Mouse (Mus musculus): Measurements from ENCODE around the gene Mbtps1.

The Mbtps1 gene

GRCm38 (mm10) chr8:119557821-119558602, 523 bp downstream of the Mbtps1 start:
- no peak for DNase-seq (ENCODE audit: low spot score)

GRCm38 (mm10) chr8:119557132-119557531, 1.4 kb downstream of the Mbtps1 start:
- no peak for DNase-seq (ENCODE audit: low spot score)

- no peak for DNase-seq (ENCODE audit: low spot score)
Observed at GRCm38 (mm10) chr8:119555861-119556260, 2.7 kb downstream of the Mbtps1 start.

GRCm38 (mm10) chr8:119552967-119553366, 5.6 kb downstream of the Mbtps1 start:
- DNase-seq (ENCODE audit: low spot score) = no peak

- no peak for DNase-seq (ENCODE audit: low spot score)
Observed at GRCm38 (mm10) chr8:119548560-119549113, 9.9 kb downstream of the Mbtps1 start.

- DNase-seq (ENCODE audit: low spot score) = no peak
Observed at GRCm38 (mm10) chr8:119547019-119547691, 11.4 kb downstream of the Mbtps1 start.

GRCm38 (mm10) chr8:119545791-119546190, 12.7 kb downstream of the Mbtps1 start:
- no peak for DNase-seq (ENCODE audit: low spot score)

- no peak for DNase-seq (ENCODE audit: low spot score)
Observed at GRCm38 (mm10) chr8:119545180-119545579, 13.4 kb downstream of the Mbtps1 start.

- no peak for DNase-seq (ENCODE audit: low spot score)
Observed at GRCm38 (mm10) chr8:119544606-119545005, 13.9 kb downstream of the Mbtps1 start.

- DNase-seq (ENCODE audit: low spot score) = no peak
Observed at GRCm38 (mm10) chr8:119531973-119532372, 26.6 kb downstream of the Mbtps1 start.

GRCm38 (mm10) chr8:119531397-119531796, 27.1 kb downstream of the Mbtps1 start:
- DNase-seq (ENCODE audit: low spot score) = no peak

- DNase-seq (ENCODE audit: low spot score) = no peak
Observed at GRCm38 (mm10) chr8:119530937-119531336, 27.6 kb downstream of the Mbtps1 start.

GRCm38 (mm10) chr8:119528762-119529161, 29.8 kb downstream of the Mbtps1 start:
- no peak for DNase-seq (ENCODE audit: low spot score)

- DNase-seq (ENCODE audit: low spot score) = no peak
Observed at GRCm38 (mm10) chr8:119520102-119520501, 38.4 kb downstream of the Mbtps1 start.

- DNase-seq (ENCODE audit: low spot score) = no peak
Observed at GRCm38 (mm10) chr8:119516674-119517073, 41.9 kb downstream of the Mbtps1 start.

GRCm38 (mm10) chr8:119515767-119516166, 42.8 kb downstream of the Mbtps1 start:
- no peak for DNase-seq (ENCODE audit: low spot score)

GRCm38 (mm10) chr8:119514940-119515339, 43.6 kb downstream of the Mbtps1 start:
- DNase-seq (ENCODE audit: low spot score) = no peak

- no peak for DNase-seq (ENCODE audit: low spot score)
Observed at GRCm38 (mm10) chr8:119513405-119513804, 45.1 kb downstream of the Mbtps1 start.

GRCm38 (mm10) chr8:119511722-119512121, 46.8 kb downstream of the Mbtps1 start:
- no peak for DNase-seq (ENCODE audit: low spot score)

GRCm38 (mm10) chr8:119510471-119510870, 48.1 kb downstream of the Mbtps1 start:
- no peak for DNase-seq (ENCODE audit: low spot score)

- no peak for DNase-seq (ENCODE audit: low spot score)
Observed at GRCm38 (mm10) chr8:119506106-119506505, 52.4 kb downstream of the Mbtps1 start.

- no peak for DNase-seq (ENCODE audit: low spot score)
Observed at GRCm38 (mm10) chr8:119505488-119505887, 53.0 kb downstream of the Mbtps1 start.

GRCm38 (mm10) chr8:119503191-119503767, 55.3 kb downstream of the Mbtps1 start:
- DNase-seq (ENCODE audit: low spot score) = no peak

All from urinary bladder, postnatal 25 days (tissue).